Mouse (Mus musculus) gastrocnemius, adult 18-20 months (tissue): ENCODE measurements around the gene Itch. TPM values are rescaled to one million over a fixed set of nuclear protein-coding genes. Genes with fewer than 3 reads are reported as not detected.
"Not testable (repeated sequence)": the region's sequence is repeated elsewhere in the genome, so short reads cannot be mapped to it uniquely, and the experiment has no call there.

Source experiments
- DNase-seq: peaks from one replicate; pipeline ENCODE4 v3.0.0; 2021; ENCODE audit warnings: low spot score
- total RNA-seq, 2 experiments: library from RNA; stranded (reverse); gene quantifications; 2 replicates each; pipeline ENCODE4 v1.2.3; 2021

Itch gene
- total RNA-seq, 2 experiments from 2014 or later: 18.4 to 18.6 TPM

DNA sequence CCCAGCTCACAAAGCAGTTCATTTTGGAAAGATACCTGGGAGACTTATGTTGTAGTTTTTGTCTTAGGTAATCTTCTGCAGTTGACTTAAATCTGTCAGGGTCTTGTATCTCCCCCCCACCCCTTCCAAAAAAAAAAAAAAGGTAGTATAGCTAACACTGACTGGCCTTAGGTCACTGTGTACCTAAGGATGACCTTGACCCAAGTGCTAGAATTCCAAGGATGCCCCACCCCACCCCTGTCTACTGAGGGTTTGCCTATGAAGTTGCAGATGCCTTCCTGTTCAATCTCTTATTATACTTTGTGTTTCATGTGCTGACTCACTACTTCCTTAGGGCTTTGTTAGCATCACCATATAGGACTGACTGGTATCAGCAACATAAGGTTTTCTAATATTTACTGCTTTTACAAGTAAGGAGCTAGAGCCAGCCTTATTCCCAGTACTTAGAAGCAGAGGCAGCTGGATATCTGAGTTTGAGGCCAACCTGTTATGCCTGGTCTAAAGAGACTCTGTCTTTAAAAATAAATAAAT is 8.8 kb downstream of the Itch start:
- no peak for DNase-seq

DNA sequence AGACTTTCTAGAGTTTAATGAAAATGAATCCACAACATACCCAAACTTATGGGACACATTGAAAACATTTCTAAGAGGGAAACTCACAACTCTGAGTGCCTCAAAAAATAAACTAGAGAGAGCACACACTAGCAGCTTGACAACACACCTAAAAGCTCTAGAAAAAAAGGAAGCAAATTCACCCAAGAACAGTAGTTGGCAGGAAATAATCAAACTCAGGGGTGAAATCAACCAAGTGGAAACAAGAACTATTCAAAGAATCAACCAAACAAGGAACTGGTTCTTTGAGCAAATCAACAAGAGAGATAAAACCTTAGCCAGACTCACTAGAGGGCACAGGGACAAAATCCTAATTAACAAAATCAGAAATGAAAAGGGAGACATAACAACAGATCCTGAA is 16.0 kb downstream of the Itch start:
- DNase-seq: not testable (repeated sequence)

DNA sequence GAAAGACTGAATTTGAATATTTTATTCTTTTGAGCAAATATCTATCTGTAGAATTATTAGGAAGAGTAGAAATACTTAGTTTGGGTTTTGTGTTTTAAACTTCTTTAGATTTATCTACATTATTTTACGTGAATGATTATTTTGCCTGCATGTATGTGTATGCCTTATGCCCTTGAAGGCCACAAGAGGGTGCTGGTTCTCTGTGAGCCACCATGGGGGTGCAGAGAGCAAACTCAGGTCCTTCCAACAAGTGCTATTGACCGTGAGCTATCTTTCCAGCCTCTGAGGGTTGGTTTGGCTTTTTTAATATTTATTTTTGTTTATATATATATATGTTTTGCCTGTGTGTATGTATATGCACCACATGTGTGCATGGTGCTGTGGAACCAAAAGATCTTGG is 74.1 kb downstream of the Itch start:
- DNase-seq: peak; percentile 23

DNA sequence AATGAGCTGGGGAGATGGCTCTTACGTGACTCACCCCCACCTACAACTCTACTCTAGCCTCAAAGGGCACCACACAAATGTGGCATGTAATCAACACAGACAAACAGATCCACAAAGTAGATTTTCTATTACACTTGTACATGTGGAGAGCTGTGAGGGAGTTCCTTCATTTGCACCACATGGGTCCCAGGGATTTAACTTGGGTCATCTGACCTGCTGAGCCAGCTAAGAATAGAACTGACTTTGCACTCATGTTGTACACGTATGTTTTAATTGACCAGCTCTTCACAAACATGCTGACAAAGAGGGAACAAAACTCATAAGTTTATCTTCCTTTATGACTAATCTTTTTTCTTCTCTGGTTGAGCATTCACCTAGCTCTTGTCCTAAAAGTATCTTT is 89.8 kb downstream of the Itch start:
- DNase-seq: no peak

DNA sequence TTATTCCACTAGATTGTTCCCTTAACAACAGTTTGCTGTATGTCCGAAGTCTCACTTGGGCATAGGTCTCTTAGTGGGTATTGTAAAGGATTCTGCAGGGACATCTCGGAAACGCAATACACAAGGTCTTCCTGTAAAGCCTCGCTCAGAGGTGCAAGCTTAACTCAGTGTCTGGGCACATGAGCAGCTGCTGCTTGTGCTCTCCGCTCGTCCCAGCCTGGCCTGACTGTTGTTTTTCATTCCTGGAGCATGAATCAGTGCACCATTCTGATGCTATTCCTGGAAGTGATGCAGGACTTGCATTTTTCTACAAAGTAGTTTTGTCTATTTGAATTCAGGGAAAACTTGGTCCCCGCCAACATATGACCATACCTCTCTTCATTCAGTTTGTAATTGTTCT is 91.4 kb downstream of the Itch start:
- DNase-seq: peak; percentile 35

DNA sequence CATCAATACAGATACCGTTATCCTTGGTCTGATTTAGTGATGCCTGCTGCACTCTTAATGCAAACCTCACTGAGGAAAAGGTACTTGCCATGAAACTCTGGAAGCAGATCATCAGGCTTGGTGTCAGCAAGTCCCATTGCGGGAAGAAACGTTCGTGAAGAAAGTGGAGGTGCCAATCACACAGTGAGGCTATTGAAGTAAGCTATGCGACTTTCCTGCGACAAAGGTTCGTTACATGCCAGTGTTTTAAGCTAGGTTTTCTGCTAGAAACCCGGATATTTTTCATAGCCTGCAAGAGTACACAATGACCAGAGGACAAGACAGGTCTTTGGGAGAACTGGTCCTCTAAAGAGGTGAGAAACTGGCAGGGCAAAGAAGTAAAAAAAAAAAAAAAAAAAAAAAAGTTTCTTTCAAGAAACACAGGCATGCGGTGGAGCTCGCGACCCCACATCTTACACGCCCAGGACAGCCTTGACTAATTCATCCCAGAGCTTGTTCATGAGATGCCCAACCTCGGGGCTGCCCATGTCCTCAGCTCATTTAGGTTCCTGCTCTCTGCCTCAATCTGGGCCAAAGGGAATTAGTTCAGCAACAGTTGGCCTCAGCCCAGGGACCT is 102.5 kb downstream of the Itch start:
- no peak for DNase-seq

DNA sequence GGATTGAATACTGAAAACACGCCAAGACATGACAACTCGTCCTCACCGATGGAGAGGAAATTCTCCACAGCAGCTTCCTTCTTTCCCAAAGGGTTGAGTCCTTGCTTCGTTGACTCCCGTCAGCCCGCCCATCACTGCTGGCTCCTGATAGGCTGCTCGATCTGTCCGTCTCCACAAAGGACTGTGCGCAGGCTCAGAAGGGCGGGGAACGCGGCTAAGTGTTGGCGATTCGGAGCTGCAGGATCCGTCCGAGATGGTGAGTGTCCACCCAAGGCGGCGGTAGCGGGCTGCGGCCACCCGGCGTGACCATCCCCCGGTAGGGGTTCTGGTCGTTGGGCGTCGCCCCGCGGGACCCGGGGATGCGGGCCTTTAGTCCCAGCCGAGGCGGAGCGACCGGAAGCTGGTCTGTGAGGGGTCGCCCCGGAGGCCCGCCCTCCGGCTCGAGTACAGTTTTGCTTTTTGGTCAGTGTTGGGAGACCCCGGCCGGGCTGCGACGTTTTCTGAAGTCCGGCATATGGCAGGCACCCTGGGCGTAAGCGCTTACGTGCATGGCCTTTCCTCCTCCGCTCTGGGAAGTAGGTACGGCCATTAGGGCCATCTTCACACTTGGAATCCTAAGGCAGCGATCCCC is 103.2 kb downstream of the Itch start, which contains the start of gene Dynlrb1:
Dynlrb1 (plus strand) TSS at position 172 of the 631 bp plus-strand sequence.
- DNase-seq: peak; percentile 99

DNA sequence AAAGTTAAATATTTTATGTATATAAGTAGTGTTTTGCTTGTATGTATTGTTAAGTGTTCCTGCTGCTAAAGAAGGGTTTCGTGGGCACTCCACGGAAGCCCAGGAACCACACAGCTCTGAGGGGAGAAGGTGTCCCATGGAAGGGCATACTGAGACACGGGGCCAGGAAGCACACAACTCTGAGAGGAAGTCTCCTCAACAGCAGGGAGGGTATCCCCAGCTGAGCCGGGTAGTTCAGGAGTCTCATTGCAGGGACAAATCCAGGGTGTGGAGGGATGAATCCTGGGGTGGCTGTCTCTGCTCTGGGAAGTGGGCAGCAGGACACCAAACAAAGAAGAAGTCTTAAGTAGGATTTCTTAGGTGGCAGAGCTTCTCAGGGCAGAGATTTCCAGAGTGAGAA is 104.0 kb downstream of the Itch start:
- no peak for DNase-seq

DNA sequence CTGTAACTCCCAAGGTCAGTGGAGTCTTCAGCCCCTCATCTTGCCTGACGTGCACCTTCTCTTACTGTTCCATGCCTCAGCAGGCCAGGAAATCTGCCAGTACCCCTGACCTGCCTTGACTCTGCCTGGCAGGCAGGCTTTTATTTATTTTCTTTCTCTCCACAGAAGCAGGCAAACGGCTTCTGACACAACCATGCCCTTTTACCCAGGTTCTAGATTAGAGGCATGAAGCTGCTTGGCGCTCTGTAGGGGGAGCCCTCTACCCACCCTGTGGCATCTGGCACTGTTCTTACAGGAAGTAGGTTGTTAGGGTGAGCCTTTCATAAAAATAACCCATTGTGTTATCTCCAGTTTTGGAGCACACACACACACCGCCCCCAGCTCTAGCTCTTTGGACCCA is 107.6 kb downstream of the Itch start:
- peak; percentile 24 for DNase-seq

DNA sequence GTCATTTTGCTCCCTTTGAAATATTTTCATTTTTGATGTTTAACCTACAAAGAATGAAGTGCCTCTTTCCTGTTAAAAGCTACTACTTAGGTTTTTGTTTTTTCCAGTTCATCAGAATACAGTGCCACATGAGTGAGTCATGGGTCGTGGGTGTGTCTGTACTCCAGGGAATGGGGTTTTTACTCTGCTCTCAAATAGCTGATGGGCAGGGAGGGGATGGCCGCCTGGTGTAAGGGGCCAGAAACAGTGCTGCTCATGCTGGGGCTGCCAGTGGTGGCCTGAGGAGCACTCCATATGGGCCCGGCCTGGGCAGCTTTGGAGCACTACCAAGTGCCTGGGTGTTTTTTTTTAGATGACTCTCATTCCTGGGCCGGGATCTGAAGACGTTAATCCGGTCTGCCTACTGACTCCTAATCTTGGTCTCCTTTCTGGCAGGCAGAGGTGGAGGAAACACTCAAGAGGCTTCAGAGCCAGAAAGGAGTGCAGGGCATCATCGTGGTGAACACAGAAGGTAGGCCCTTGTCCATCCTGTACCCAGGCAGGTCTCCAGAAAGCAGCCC is 109.1 kb downstream of the Itch start:
- peak; percentile 70 for DNase-seq

DNA sequence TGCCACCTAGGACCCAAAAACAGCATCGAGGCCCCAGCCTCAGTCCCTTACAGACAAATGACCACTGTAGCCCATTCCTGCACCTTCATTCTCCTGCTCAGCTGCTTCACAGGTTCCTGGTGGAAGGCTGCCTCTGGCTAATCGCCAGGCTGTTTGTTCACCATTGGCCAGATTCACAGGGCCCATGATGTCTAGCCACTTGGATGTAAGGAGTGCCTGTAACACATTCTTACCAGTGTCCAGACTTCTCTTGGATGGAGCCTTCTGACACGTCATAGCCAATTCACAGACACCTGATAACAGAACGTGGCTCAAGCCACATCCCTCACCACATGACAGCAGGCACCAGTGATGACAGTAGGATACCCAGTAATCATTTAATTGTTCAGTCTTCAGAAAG is 112.9 kb downstream of the Itch start:
- no peak for DNase-seq

DNA sequence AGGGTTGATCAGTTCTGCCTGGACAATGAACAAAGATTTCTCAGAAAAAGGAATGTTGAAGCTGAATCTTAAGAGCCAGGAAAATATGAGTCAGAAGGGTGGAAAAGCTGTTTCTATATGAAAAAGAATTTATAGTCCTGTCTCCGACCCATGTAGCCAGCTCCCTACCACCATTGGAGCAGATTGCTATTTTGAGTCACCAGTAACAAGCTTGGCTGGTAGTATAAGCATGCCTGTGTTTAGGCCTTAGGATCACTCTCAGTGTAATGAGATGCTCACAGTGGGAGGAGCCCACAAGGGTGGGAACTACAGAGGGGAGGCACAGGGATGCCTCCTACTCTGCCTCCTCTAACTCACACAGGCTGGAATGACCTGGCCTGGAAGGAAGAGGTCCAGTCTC is 114.9 kb downstream of the Itch start:
- no peak for DNase-seq

DNA sequence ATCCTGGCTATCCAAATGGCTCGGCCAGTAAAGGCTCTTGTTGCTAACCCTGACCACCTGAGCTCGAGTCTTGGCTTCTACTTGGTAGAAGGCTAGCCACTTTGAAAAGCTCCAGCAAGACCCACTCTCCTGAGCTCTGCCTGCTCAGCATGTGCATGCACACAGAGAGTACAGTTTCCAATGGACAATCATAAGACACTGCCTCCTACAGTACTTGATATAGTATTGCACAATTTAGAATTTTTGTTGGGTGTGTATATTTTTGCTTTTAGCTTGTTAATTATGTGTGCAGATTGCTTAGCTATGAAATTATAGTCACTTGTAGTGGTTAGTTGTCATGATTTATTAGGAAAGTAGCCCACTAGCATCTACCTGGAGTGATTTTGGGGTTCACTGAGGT is 115.4 kb downstream of the Itch start:
- DNase-seq: no peak

DNA sequence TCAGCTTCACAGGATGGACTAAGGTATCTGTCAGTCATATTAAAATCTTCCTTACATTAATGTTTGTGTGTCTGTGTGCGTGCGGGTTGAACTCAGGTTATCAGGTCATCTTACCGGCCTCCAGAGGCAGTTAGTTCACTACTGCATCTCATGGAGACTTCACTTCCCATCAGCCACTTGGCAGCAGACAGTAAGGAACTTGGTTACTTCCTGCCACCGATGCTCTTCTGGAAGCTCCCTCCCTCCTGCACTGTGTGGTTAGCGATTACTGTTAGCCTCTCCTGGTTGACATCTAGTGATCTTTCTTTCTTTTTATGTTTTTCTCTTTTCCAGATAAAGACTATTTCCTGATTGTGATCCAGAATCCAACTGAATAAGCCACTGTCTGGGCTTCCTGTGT is 116.3 kb downstream of the Itch start:
- DNase-seq: no peak

DNA sequence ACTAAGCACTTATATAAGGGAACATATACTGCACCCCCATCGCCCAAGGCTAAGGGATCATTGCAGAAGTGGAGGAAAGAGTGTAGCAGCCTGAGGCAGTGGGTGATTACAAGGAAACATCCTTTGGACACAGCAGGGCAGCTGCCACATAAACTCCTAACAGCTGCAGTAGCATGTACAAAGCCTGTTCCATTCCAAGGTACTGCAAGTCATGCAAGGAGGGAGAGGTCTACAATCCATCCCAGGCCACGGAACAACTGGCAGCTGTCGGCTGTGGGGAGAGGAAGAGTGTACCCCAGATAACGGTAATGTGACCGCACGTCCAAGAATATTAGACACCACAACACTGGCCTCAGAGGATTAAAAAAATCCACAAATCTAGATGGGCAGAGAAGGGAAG is 132.2 kb downstream of the Itch start:
- DNase-seq: no peak

DNA sequence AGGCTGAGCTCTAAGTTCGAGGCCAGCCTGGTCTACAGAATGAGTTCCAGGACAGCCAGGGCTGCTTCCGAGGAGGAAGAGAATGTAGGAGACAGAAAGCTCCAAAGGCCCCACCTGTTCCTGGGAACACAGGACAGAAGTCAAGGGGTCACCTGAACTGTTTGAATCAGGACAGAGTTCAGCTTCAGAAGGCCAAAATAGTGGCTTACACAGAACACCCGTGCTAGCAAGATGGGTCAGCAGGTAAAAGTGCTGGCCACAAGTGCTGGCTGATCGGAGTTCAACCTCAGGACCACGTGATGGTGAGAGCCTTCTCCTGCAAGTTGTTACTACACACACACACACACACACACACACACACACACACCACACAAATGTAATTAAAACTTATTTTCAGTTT is 133.6 kb downstream of the Itch start:
- DNase-seq: no peak

DNA sequence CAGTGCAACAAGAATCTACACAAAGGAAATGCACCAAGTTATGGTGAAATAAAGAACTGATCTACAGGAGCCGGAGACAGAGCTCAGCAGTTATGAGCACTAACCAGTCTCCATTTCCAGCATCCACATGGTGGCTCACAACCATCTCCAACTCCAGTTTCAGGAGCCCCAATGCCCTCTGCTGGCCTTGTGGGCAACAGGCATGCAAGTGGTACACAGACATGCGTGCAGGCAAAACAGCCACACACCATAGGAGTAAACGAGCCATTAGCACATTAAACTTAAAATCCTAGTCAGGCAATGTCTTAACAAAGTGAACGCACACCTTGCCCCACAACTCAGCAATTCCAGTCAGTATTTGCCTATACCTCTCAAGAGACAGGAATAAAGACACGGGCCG is 138.6 kb downstream of the Itch start:
- DNase-seq: no peak

DNA sequence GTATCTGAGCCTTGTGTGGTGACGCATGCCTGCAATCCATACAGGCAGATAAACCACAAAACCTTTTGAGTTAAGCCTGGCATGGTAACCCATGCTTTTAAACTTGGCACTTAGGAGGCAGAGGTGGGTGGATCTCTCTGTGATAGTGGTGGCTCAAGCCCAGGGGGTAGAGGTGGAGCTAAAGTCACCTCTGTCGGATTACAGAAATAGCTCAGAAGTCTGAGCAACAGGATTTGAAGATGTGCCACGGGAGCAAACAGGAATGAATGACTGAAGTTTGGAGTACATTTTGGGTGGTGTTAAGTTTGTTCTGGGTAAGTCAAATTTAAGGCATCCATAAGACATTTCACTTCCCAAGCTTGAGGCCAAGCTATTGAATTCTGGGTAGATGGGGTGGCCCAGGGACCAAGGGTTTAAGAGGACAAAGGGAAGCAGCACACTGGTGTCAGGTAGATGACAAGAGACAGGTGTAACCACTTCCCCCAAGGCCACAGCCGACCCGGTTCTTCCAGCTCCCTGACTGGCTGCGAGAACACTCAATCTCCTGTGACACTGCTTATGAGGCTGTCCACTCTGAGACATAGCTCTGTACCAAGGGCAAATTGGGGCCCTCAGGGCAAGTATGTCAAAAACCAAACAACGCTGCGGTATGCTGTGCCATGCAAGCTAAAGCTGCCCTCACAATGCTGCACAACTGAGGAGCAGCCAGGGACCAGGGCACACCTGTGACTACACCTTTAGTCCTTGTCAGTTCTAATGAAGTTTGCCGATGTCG is 139.3 kb downstream of the Itch start:
- no peak for DNase-seq

DNA sequence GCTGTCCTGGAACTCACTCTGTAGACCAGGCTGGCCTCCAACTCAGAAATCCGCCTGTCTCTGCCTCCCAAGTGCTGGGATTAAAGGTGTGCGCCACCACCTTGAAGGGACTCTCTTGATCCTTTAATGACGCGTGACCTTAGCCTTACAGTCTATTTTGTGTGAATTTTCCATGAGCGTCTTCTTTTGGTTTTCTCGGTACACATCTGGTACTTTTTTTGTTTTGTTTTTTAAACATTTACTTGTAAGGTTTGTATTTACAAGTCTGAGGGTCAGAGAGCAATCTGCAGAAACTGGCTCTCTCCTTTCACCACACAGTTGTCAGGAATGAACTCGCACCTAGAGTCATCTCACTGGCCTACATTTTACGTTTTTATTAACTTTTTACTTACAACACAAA is 140.3 kb downstream of the Itch start:
- no peak for DNase-seq

DNA sequence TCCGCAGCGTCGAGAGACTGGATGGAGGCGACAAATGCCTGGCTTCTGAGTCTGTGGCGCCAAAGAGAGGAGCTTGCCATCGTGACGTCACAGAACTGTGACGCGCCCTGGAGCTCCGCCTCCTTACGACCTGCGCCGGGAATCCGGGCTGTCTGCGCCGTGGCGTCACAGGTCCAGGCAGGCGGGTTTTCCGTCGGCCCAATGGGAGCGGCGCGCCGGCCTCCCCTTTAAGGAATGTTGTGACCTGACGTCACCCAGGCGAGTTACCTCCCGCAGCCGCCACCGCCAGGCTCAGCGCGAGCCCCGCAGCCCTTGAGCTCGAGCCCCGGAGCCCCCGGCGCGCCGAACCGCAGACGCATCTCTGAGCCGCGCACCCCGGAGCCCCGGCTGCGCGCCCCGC is 142.9 kb downstream of the Itch start, which contains the start of gene Map1lc3a:
Map1lc3a (plus strand) TSS at position 103 of the 400 bp plus-strand sequence.
- DNase-seq: peak; percentile 96
